Mouse (Mus musculus) limb, embryonic 14.5 days (tissue): Measurements from ENCODE around the gene Sgsm1. TPM values are rescaled to one million over a fixed set of nuclear protein-coding genes. Genes with fewer than 3 reads are reported as not detected.

Experiments
- ATAC-seq: fragments of 200-750 bp; cut with Nextera tagmentation; 2 replicates; pipeline ENCODE4 v1.8.0; 2017; ENCODE audit warnings: low read depth, moderate number of reproducible peaks, moderate TSS enrichment; ENCODE audit not compliant: low FRiP score
- DNase-seq: peaks from one replicate; pipeline ENCODE4 v3.0.0-alpha.2; 2015; ENCODE audit warnings: low spot score
- H3K27ac ChIP-seq: fragments of 300-500 bp; sonication (generic); replicated peaks from 2 replicates; pipeline ENCODE4 v1.5.1; 2014; ENCODE audit warnings: low read depth, mild to moderate bottlenecking, low read length, moderate library complexity, mixed read lengths
- H3K27me3 ChIP-seq: fragments of 300-500 bp; sonication (generic); 2 replicates; pipeline ENCODE4 v1.6.1; 2014; ENCODE audit warnings: low read length, mixed read lengths; ENCODE audit not compliant: control insufficient read depth, insufficient read depth
- H3K36me3 ChIP-seq: fragments of 300-500 bp; sonication (generic); 2 replicates; pipeline ENCODE4 v1.6.1; 2014; ENCODE audit warnings: mild to moderate bottlenecking, low read length, moderate library complexity, mixed read lengths; ENCODE audit not compliant: control insufficient read depth, insufficient read depth
- H3K4me1 ChIP-seq: fragments of 300-500 bp; sonication (generic); 2 replicates; pipeline ENCODE4 v1.6.1; 2014; ENCODE audit warnings: antibody characterized with exemption, low read length, mixed read lengths; ENCODE audit not compliant: control insufficient read depth, insufficient read depth
- H3K4me2 ChIP-seq: fragments of 300-500 bp; sonication (generic); replicated peaks from 2 replicates; pipeline ENCODE4 v1.6.1; 2014; ENCODE audit warnings: low read depth, mild to moderate bottlenecking, low read length, moderate library complexity; ENCODE audit not compliant: severe bottlenecking
- H3K4me3 ChIP-seq: fragments of 300-500 bp; sonication (generic); replicated peaks from 2 replicates; pipeline ENCODE4 v1.5.1; 2014; ENCODE audit warnings: low read length
- H3K9ac ChIP-seq: fragments of 300-500 bp; sonication (generic); 2 replicates; pipeline ENCODE4 v1.6.1; 2014; ENCODE audit warnings: mild to moderate bottlenecking, low read depth, low read length, moderate library complexity; ENCODE audit not compliant: severe bottlenecking
- H3K9me3 ChIP-seq: fragments of 300-500 bp; sonication (generic); 2 replicates; pipeline ENCODE4 v1.6.1; 2016; ENCODE audit warnings: low read length; ENCODE audit not compliant: control insufficient read depth
- POLR2A ChIP-seq: fragments of 200-500 bp; IDR thresholded peaks from 2 replicates; pipeline ENCODE4 v1.8.0; 2012; ENCODE audit warnings: inconsistent platforms, mild to moderate bottlenecking, moderate library complexity, borderline replicate concordance; ENCODE audit not compliant: insufficient read depth, insufficient read length; ENCODE audit errors: extremely low read depth
- WGBS: fragments of 180-500 bp; shearing (Covaris S2); extraction: QIAGEN DNeasy Blood & Tissue Kit; methylation state at CpG from one replicate; pipeline ENCODE4 v1.1.7; 2014; 5-methylcytosine and 5-hydroxymethylcytosine counted together
- polyA plus RNA-seq, 2 experiments: library from polyadenylated mRNA; depleted of rRNA in 1 of 2; stranded (reverse) in 1 of 2; unstranded in 1 of 2; fragments of >200 nt; fragmentation: Nextera tagmentation in 1 of 2; extraction: Ambion mirVana in 1 of 2; gene quantifications; 2 replicates each; pipeline versions ENCODE4 v1.2.1 to v1.2.3; 2012 to 2014

Gene Sgsm1
- polyA plus RNA-seq, 2 experiments = 1.2 to 3.3 TPM

- H3K27ac ChIP-seq = peak overlapping the region; percentile 48; the same call in 1 of the 2 replicates
- peak overlapping the region; percentile 23 for H3K4me3 ChIP-seq
- no peak for TF ChIP-seq POLR2A
- DNase-seq (no peak), ATAC-seq (no peak)
- H3K4me2 ChIP-seq = peak overlapping the region; percentile 51
- 24% methylated on average over 25 of the region's 25 CpGs for WGBS
- no peaks in the 10 kb centered on the region for H3K36me3 ChIP-seq
- H3K4me1 ChIP-seq = 0 out of 2 replicates have a peak, but pooled peaks cover 6% of the 10 kb centered on the region
- no peaks in the 10 kb centered on the region for H3K9me3 ChIP-seq
- H3K9ac ChIP-seq = peak overlapping the region; percentile 25; the same call in 1 of the 2 replicates
- H3K27me3 ChIP-seq = 0 out of 2 replicates have a peak, but pooled peaks cover under 1% of the 10 kb centered on the region
Measured at GRCm38 (mm10) chr5:113225686-113226435, 84.7 kb downstream of the Sgsm1 start.

GRCm38 (mm10) chr5:113225271-113225670 is 85.3 kb downstream of the Sgsm1 start:
- Histone ChIP-seq H3K4me2 (no peak overlapping the region), H3K27ac (no peak overlapping the region), H3K36me3 (no peaks in the 10 kb centered on the region), H3K27me3 (peaks cover 6% of the 10 kb centered on the region; the same call in 1 of the 2 replicates), H3K4me3 (no peak overlapping the region), H3K4me1 (peaks cover 8% of the 10 kb centered on the region; the same call in 1 of the 2 replicates), H3K9me3 (no peaks in the 10 kb centered on the region), H3K9ac (no peak overlapping the region)
- WGBS = 28% methylated on average over 10 of the region's 10 CpGs
- no peak for TF ChIP-seq POLR2A
- peak; percentile 35 for DNase-seq
- no peak for ATAC-seq

DNA sequence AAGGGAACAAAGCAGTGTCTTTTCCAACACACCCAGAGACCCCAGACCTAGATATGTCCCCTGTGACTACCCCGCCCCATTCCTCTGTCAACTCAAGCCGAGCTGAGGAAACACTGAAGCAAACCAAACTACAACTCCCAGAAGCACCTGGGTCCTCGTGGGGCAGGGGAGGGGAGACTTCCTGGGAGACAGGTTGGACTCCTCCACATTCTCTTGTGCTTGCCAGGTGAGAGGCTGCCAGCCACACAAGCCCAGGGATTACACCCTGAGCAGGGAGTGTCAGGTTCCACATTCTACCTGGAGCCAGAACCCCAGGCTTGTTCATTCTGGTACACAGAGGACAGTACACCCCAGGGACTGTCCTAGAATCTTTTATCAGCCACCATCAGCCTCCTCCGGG is 86.7 kb downstream of the Sgsm1 start:
- no peaks in the 10 kb centered on the region for H3K9me3 ChIP-seq
- WGBS = 57% methylated on average over 4 of the region's 4 CpGs
- H3K27me3 ChIP-seq = peaks cover 11% of the 10 kb centered on the region; the same call in 1 of the 2 replicates
- no peak overlapping the region for H3K9ac ChIP-seq
- ATAC-seq (no peak), DNase-seq (no peak)
- peaks cover 8% of the 10 kb centered on the region; the same call in 1 of the 2 replicates for H3K4me1 ChIP-seq
- no peak overlapping the region for H3K4me2 ChIP-seq
- TF ChIP-seq POLR2A = no peak
- no peak overlapping the region for H3K27ac ChIP-seq
- H3K4me3 ChIP-seq = no peak overlapping the region
- H3K36me3 ChIP-seq = no peaks in the 10 kb centered on the region

DNA sequence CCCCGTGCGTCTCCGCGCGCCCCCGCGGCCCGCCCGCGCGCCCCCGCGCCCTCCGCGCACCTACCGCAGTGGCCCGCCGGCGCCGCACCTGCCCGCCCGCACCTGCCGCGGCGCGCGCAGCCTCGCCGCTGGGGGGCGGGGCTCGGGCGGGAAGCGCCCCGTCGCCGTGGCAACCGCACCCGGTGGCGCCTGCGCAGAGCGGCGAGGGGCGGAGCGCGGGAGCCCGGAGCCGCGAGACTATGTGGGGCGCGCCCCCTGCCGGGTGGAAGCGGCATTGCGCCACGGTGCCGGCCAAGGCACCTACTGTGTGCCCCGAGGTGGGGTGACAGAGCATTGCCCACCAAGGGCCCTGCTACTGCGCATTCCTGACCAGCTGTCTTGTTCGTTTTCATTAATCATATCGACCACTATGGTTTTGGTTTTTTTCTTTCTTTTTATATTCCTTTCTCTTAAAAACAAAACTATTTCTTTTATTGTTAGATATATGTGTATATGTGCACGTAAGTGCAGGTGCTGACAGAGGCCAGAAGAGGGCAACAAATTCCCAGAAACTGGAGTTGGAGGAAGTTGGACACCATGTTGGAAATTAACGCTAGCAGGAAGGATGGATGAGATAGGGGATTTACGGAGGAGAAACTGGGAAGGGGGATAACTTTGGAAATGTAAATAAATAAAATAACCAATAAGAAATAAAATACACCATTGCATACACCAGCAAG is 89.3 kb downstream of the Sgsm1 start, which contains the start of gene 2900026A02Rik:
2900026A02Rik (minus strand) TSS at position 90 of the 719 bp plus-strand sequence.
- no peak for TF ChIP-seq POLR2A
- ATAC-seq (peak; percentile 68), DNase-seq (peak; percentile 58)
- WGBS = 12% methylated on average over 41 of the region's 62 CpGs
- Histone ChIP-seq H3K4me1 (peaks cover 7% of the 10 kb centered on the region; the same call in 1 of the 2 replicates), H3K27ac (no peak within 1 kb of the TSS), H3K27me3 (peaks cover 11% of the 10 kb centered on the region; the same call in 1 of the 2 replicates), H3K4me2 (peak within 1 kb of the TSS; percentile 97), H3K9ac (peak within 1 kb of the TSS; percentile 48), H3K36me3 (no peaks in the 10 kb centered on the region), H3K9me3 (no peaks in the 10 kb centered on the region), H3K4me3 (peak within 1 kb of the TSS; percentile 54)
